ENCODE assay signal across 8 mouse cellular contexts in genomic region chr13:12542006-12542981, GRCm38 (mm10). TPM values are rescaled to one million over a fixed set of nuclear protein-coding genes. Genes with fewer than 3 reads are reported as not detected.
DNase-seq lines count a peak whose midpoint lies in the region; ATAC-seq and TF ChIP-seq lines count a peak whose summit lies in the region.

No protein-coding gene starts in this region.

- intact Hi-C loops in heart, postnatal 10 days (cut with DNase I), result no loop called here

- no peak for TF ChIP-seq CTCF in C2C12 (IDR thresholded peaks at IDR 0.05; ENCODE audit: control insufficient read depth, insufficient read depth, insufficient read length)

- H3K79me2 ChIP-seq in C2C12 (ENCODE audit: control insufficient read depth, insufficient read depth), result no peaks in the 10 kb centered on the region

- ATAC-seq in activated CD4-positive, CD25-positive, alpha-beta regulatory T cell, adult 4 months, result no peak

- H3K27me3 ChIP-seq in C2C12 (ENCODE audit: control insufficient read depth, insufficient read depth, insufficient read length), result peaks cover 5% of the 10 kb centered on the region

- no peak overlapping the region for H3ac ChIP-seq in C2C12 (ENCODE audit: control insufficient read depth, insufficient read length, low read depth)

- no peak overlapping the region for H3K4me3 ChIP-seq in C2C12 (ENCODE audit: insufficient read depth, poor library complexity, severe bottlenecking)

- peak; percentile 18 for DNase-seq in T-cell, adult 2 months (ENCODE audit: low spot score)
- DNase-seq in fibroblast of lung, adult 2 months (ENCODE audit: low read depth), result peak; percentile 24
- DNase-seq in heart, postnatal 10 days, result peak; percentile 58 to 67
- peak; percentile 65 to 70 for DNase-seq in kidney, postnatal 36 days
- DNase-seq in lung, postnatal 4 days, result peak; percentile 83 to 87
- DNase-seq in right cerebral cortex, postnatal 4 days, result peak; percentile 17

- no peaks in the 10 kb centered on the region for H3K36me3 ChIP-seq in C2C12 (ENCODE audit: control insufficient read depth, insufficient read depth)

- no peaks in the 10 kb centered on the region for H3K79me3 ChIP-seq in C2C12 (ENCODE audit: low read depth)

TF ChIP-seq in C2C12, 6 proteins besides CTCF, POLR2A, EP300 and RAD21:
- TF ChIP-seq MAX (IDR thresholded peaks at IDR 0.05) (peak; percentile 93), MYOD1 (IDR thresholded peaks at IDR 0.05; ENCODE audit: control insufficient read depth, insufficient read length, low read depth) (no peak)

RNA-seq across cellular contexts. Expression of gene Edaradd, which starts 22.1 kb away (rescaled TPM):
- not detected for polyA plus RNA-seq in C2C12 (2012; fragmentation: generic; extraction: Trizol)
- total RNA-seq in heart, postnatal 10 days (2021), result under 1 TPM; 0.07 to 0.20 TPM
- polyA plus RNA-seq in activated CD4-positive, CD25-positive, alpha-beta regulatory T cell, adult 4 months (2017; shearing (Covaris generic)), result 1 to 10 TPM; 1.0 TPM

RNA-seq across cellular contexts. Expression of gene Ero1lb, which starts 23.4 kb away (rescaled TPM):
- 1.3 TPM for polyA plus RNA-seq in C2C12 (2012; fragmentation: generic; extraction: Trizol)
- 1 to 10 TPM; 1.6 to 1.8 TPM for total RNA-seq in heart, postnatal 10 days (2021)
- 1 to 10 TPM; 4.4 to 5.7 TPM for polyA plus RNA-seq in activated CD4-positive, CD25-positive, alpha-beta regulatory T cell, adult 4 months (2017; shearing (Covaris generic))

Comparison
In these comparisons a context has a peak if more than half of its experiments do, and no peak if none do; other contexts are left out.
1. DNase-seq: peak in every context shown above with its lines; median percentile 85 in lung, postnatal 4 days; 68 in kidney, postnatal 36 days; 62 in heart, postnatal 10 days; 24 in fibroblast of lung, adult 2 months; 18 in T-cell, adult 2 months; 17 in right cerebral cortex, postnatal 4 days.